Mouse (Mus musculus): ENCODE measurements around the gene Cideb. TPM values are rescaled to one million over a fixed set of nuclear protein-coding genes. Genes with fewer than 3 reads are reported as not detected.

The Cideb gene
- polyA plus RNA-seq, 1 experiment from 2014 or later: 0.25 TPM

GRCm38 (mm10) chr14:55730531-55731032 lies 27.7 kb downstream of the Cideb start:
- H3K9ac ChIP-seq: no peak overlapping the region
- no peak for ATAC-seq (replicated peaks)
- H3K27ac ChIP-seq: 0 out of 2 replicates have a peak overlapping the region, but pooled peaks have one; percentile 28

GRCm38 (mm10) chr14:55730116-55730515 lies 28.1 kb downstream of the Cideb start:
- Histone ChIP-seq H3K4me2 (no peak overlapping the region), H3K4me3 (no peak overlapping the region), H3K4me1 (no peaks in the 10 kb centered on the region), H3K36me3 (replicated peaks) (no peaks in the 10 kb centered on the region), H3K27me3 (replicated peaks) (no peaks in the 10 kb centered on the region), H3K9me3 (no peaks in the 10 kb centered on the region), H3K9ac (no peak overlapping the region), H3K27ac (0 out of 2 replicates have a peak overlapping the region, but pooled peaks have one; percentile 28)
- 74% methylated on average over 7 of the region's 7 CpGs for WGBS
- no peak for ATAC-seq (replicated peaks)

More at GRCm38 (mm10) chr14:55730531-55731032, 27.7 kb downstream of the Cideb start:
- Histone ChIP-seq H3K36me3 (replicated peaks) (no peaks in the 10 kb centered on the region), H3K4me3 (no peak overlapping the region), H3K4me2 (no peak overlapping the region), H3K27me3 (replicated peaks) (no peaks in the 10 kb centered on the region), H3K4me1 (no peaks in the 10 kb centered on the region), H3K9me3 (no peaks in the 10 kb centered on the region)
- WGBS: 77% methylated on average over 7 of the region's 7 CpGs

GRCm38 (mm10) chr14:55727889-55728685 lies 30.2 kb downstream of the Cideb start:
- Histone ChIP-seq H3K4me3 (no peak overlapping the region), H3K27me3 (replicated peaks) (no peaks in the 10 kb centered on the region), H3K36me3 (replicated peaks) (no peaks in the 10 kb centered on the region), H3K4me1 (no peaks in the 10 kb centered on the region), H3K9ac (no peak overlapping the region), H3K4me2 (no peak overlapping the region), H3K9me3 (no peaks in the 10 kb centered on the region), H3K27ac (no peak overlapping the region)
- no peak for ATAC-seq (replicated peaks)
- 74% methylated on average over 8 of the region's 8 CpGs for WGBS

- no peak overlapping the region for H3K4me3 ChIP-seq
- H3K4me2 ChIP-seq: no peak overlapping the region
- H3K9me3 ChIP-seq: no peaks in the 10 kb centered on the region
- H3K9ac ChIP-seq: no peak overlapping the region
- no peak overlapping the region for H3K27ac ChIP-seq
- peaks cover 6% of the 10 kb centered on the region for H3K4me1 ChIP-seq
- H3K36me3 ChIP-seq (replicated peaks): no peaks in the 10 kb centered on the region
- no peak for ATAC-seq (replicated peaks)
- H3K27me3 ChIP-seq (replicated peaks): no peaks in the 10 kb centered on the region
Observed at GRCm38 (mm10) chr14:55726261-55726660, 32.0 kb downstream of the Cideb start.

GRCm38 (mm10) chr14:55724411-55724871 lies 33.8 kb downstream of the Cideb start:
- no peak overlapping the region for H3K4me3 ChIP-seq
- no peak overlapping the region for H3K27ac ChIP-seq
- no peaks in the 10 kb centered on the region for H3K27me3 ChIP-seq (replicated peaks)
- H3K9ac ChIP-seq: no peak overlapping the region
- no peaks in the 10 kb centered on the region for H3K36me3 ChIP-seq (replicated peaks)
- no peak for ATAC-seq (replicated peaks)
- WGBS: 74% methylated on average over 8 of the region's 8 CpGs
- no peak overlapping the region for H3K4me2 ChIP-seq
- peaks cover 13% of the 10 kb centered on the region for H3K4me1 ChIP-seq
- H3K9me3 ChIP-seq: no peaks in the 10 kb centered on the region

- peaks cover 13% of the 10 kb centered on the region for H3K4me1 ChIP-seq
- no peaks in the 10 kb centered on the region for H3K36me3 ChIP-seq (replicated peaks)
- H3K4me3 ChIP-seq: no peak overlapping the region
- 95% methylated on average over 7 of the region's 7 CpGs for WGBS
- no peak overlapping the region for H3K9ac ChIP-seq
- no peaks in the 10 kb centered on the region for H3K27me3 ChIP-seq (replicated peaks)
- H3K9me3 ChIP-seq: no peaks in the 10 kb centered on the region
- H3K27ac ChIP-seq: no peak overlapping the region
- H3K4me2 ChIP-seq: no peak overlapping the region
- no peak for ATAC-seq (replicated peaks)
Observed at GRCm38 (mm10) chr14:55723433-55723832, 34.8 kb downstream of the Cideb start.

GRCm38 (mm10) chr14:55722438-55722945 lies 35.8 kb downstream of the Cideb start:
- H3K36me3 ChIP-seq (replicated peaks): no peaks in the 10 kb centered on the region; the same call in 1 of the 2 replicates
- H3K4me1 ChIP-seq: peaks cover 13% of the 10 kb centered on the region
- no peaks in the 10 kb centered on the region for H3K9me3 ChIP-seq
- H3K4me2 ChIP-seq: peak overlapping the region; percentile 52
- no peaks in the 10 kb centered on the region for H3K27me3 ChIP-seq (replicated peaks)
- H3K9ac ChIP-seq: peak overlapping the region; percentile 81
- 51% methylated on average over 8 of the region's 8 CpGs for WGBS
- 0 out of 2 replicates have a peak overlapping the region, but pooled peaks have one; percentile 89 for H3K27ac ChIP-seq
- ATAC-seq (replicated peaks): peak; percentile 10
- peak overlapping the region; percentile 82 for H3K4me3 ChIP-seq

GRCm38 (mm10) chr14:55721700-55722437 lies 36.4 kb downstream of the Cideb start, which contains the start of gene Rabggta:
Gene Rabggta (minus strand): TSS chr14:55722263.
- no peaks in the 10 kb centered on the region for H3K9me3 ChIP-seq
- H3K27me3 ChIP-seq (replicated peaks): no peaks in the 10 kb centered on the region
- H3K9ac ChIP-seq: peak within 1 kb of the TSS; percentile 81
- peak within 1 kb of the TSS; percentile 82 for H3K4me3 ChIP-seq
- H3K4me2 ChIP-seq: peak within 1 kb of the TSS; percentile 52
- under 1% methylated on average over 31 of the region's 50 CpGs for WGBS
- H3K36me3 ChIP-seq (replicated peaks): no peaks in the 10 kb centered on the region; the same call in 1 of the 2 replicates
- peak; percentile 98 for ATAC-seq (replicated peaks)
- H3K27ac ChIP-seq: peak within 1 kb of the TSS; percentile 89
- peaks cover 13% of the 10 kb centered on the region for H3K4me1 ChIP-seq

- ATAC-seq (replicated peaks): no peak
- no peaks in the 10 kb centered on the region for H3K9me3 ChIP-seq
- H3K27me3 ChIP-seq (replicated peaks): no peaks in the 10 kb centered on the region
- peak overlapping the region; percentile 52 for H3K4me2 ChIP-seq
- H3K36me3 ChIP-seq (replicated peaks): no peaks in the 10 kb centered on the region; the same call in 1 of the 2 replicates
- peak overlapping the region; percentile 89; the same call in 1 of the 2 replicates for H3K27ac ChIP-seq
- peak overlapping the region; percentile 81 for H3K9ac ChIP-seq
- peaks cover 13% of the 10 kb centered on the region for H3K4me1 ChIP-seq
- H3K4me3 ChIP-seq: peak overlapping the region; percentile 82
- WGBS: 77% methylated on average over 6 of the region's 6 CpGs
Observed at GRCm38 (mm10) chr14:55721076-55721475, 37.2 kb downstream of the Cideb start.

GRCm38 (mm10) chr14:55720666-55721065 lies 37.6 kb downstream of the Cideb start:
- no peaks in the 10 kb centered on the region for H3K27me3 ChIP-seq (replicated peaks)
- H3K4me3 ChIP-seq: no peak overlapping the region; the same call in 1 of the 2 replicates
- H3K9me3 ChIP-seq: no peaks in the 10 kb centered on the region
- ATAC-seq (replicated peaks): no peak
- WGBS: 93% methylated on average over 12 of the region's 12 CpGs
- H3K9ac ChIP-seq: 0 out of 2 replicates have a peak overlapping the region, but pooled peaks have one; percentile 14
- no peak overlapping the region for H3K27ac ChIP-seq
- no peaks in the 10 kb centered on the region; the same call in 1 of the 2 replicates for H3K36me3 ChIP-seq (replicated peaks)
- H3K4me1 ChIP-seq: peaks cover 13% of the 10 kb centered on the region
- H3K4me2 ChIP-seq: peak overlapping the region; percentile 52; the same call in 1 of the 2 replicates

- no peak overlapping the region for H3K27ac ChIP-seq
- no peaks in the 10 kb centered on the region; the same call in 1 of the 2 replicates for H3K36me3 ChIP-seq (replicated peaks)
- H3K27me3 ChIP-seq (replicated peaks): no peaks in the 10 kb centered on the region
- H3K4me1 ChIP-seq: peaks cover 13% of the 10 kb centered on the region
- WGBS: 86% methylated on average over 6 of the region's 6 CpGs
- H3K9me3 ChIP-seq: no peaks in the 10 kb centered on the region
- no peak overlapping the region for H3K4me3 ChIP-seq
- ATAC-seq (replicated peaks): no peak
- no peak overlapping the region for H3K4me2 ChIP-seq
- H3K9ac ChIP-seq: no peak overlapping the region
Observed at GRCm38 (mm10) chr14:55719737-55720136, 38.5 kb downstream of the Cideb start.

- Histone ChIP-seq H3K9me3 (no peaks in the 10 kb centered on the region), H3K4me3 (no peak overlapping the region), H3K9ac (no peak overlapping the region), H3K4me2 (no peak overlapping the region), H3K36me3 (replicated peaks) (no peaks in the 10 kb centered on the region; the same call in 1 of the 2 replicates), H3K4me1 (peaks cover 8% of the 10 kb centered on the region), H3K27me3 (replicated peaks) (peaks cover 3% of the 10 kb centered on the region; the same call in 1 of the 2 replicates), H3K27ac (no peak overlapping the region)
- ATAC-seq (replicated peaks): no peak
- 86% methylated on average over 8 of the region's 8 CpGs for WGBS
Observed at GRCm38 (mm10) chr14:55716884-55717283, 41.4 kb downstream of the Cideb start.

Data from midbrain, embryonic 15.5 days (tissue).